ENCODE assay signal across 1 mouse cellular context in the genomic region with DNA sequence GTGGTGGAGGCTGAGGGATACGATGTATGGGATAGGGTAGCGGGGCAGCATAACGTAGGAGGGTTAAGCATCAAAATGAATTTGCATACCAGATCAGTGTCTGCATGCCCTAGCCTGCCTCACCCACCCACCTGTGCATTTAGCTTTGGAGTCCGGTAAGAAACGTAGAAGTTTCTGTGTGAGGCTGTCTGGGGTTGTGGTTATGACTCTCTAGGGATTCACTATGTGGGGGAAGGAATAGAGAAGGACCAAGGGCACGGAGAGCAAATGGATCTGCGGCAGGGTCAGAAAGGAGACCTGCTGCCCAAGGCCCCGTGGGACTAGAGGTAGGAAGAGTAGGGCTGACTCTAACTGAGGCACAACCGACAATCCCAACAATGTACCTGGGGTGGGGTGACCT.
TF ChIP-seq lines count a peak whose summit lies in the region.

No protein-coding gene starts in this region.

TF ChIP-seq in CH12.LX, 34 proteins besides CTCF, POLR2A, EP300 and RAD21 (continued from another document):
- TF ChIP-seq CHD1 (IDR thresholded peaks at IDR 0.05; ENCODE audit: low read depth, low read length) (peak; percentile 98), BHLHE40 (IDR thresholded peaks at IDR 0.05; ENCODE audit: low read depth, low read length) (peak; percentile 80), JUN (IDR thresholded peaks at IDR 0.05; ENCODE audit: insufficient read depth, low read depth, low read length) (peak; percentile 22; the same call in 1 of the 2 replicates), E2F4 (IDR thresholded peaks at IDR 0.05; ENCODE audit: insufficient replicate concordance, low read depth, low read length) (no peak), IRF4 (IDR thresholded peaks at IDR 0.05; ENCODE audit: low read depth, low read length) (peak; percentile 81; the same call in 1 of the 2 replicates), TCF12 (IDR thresholded peaks at IDR 0.05; ENCODE audit: low read depth, low read length) (peak; percentile 93), JUND (conservative IDR thresholded peaks at IDR 0.05; ENCODE audit: low read depth, low read length) (peak; percentile 38; the same call in 1 of the 2 replicates), USF2 (conservative IDR thresholded peaks at IDR 0.05; ENCODE audit: low read depth, low read length) (no peak), POLR2AphosphoS2 (IDR thresholded peaks at IDR 0.05; ENCODE audit: low read depth, low read length) (no peak), MEF2A (IDR thresholded peaks at IDR 0.05; ENCODE audit: borderline replicate concordance, low read depth, low read length) (peak; percentile 84), ZC3H11A (IDR thresholded peaks at IDR 0.05; ENCODE audit: low read depth, low read length) (no peak), MXI1 (IDR thresholded peaks at IDR 0.05; ENCODE audit: low read depth, low read length) (peak; percentile 46; the same call in 1 of the 2 replicates), MYC (IDR thresholded peaks at IDR 0.05; ENCODE audit: low read depth, low read length) (0 out of 2 replicates have a peak, but pooled peaks have one; percentile 66), ETS1 (conservative IDR thresholded peaks at IDR 0.05; ENCODE audit: low read depth, low read length) (peak; percentile 84), PAX5 (IDR thresholded peaks at IDR 0.05; ENCODE audit: low read length) (no peak), ZKSCAN1 (IDR thresholded peaks at IDR 0.05; ENCODE audit: borderline replicate concordance, low read depth, low read length) (no peak), MAX (IDR thresholded peaks at IDR 0.05; ENCODE audit: low read length) (peak; percentile 64), UBTF (IDR thresholded peaks at IDR 0.05; ENCODE audit: low read depth, low read length) (0 out of 2 replicates have a peak, but pooled peaks have one; percentile 62), KAT2A (IDR thresholded peaks at IDR 0.05; ENCODE audit: insufficient replicate concordance, low read length) (0 out of 2 replicates have a peak, but pooled peaks have one; percentile 58), SMC3 (IDR thresholded peaks at IDR 0.05; ENCODE audit: low read depth, low read length) (peak; percentile 22; the same call in 1 of the 2 replicates), ZNF384 (IDR thresholded peaks at IDR 0.05; ENCODE audit: low read depth, low read length) (peak; percentile 22; the same call in 1 of the 2 replicates), SIN3A (IDR thresholded peaks at IDR 0.05; ENCODE audit: low read length) (peak; percentile 87), MAFK (IDR thresholded peaks at IDR 0.05; ENCODE audit: insufficient replicate concordance, low read length) (peak; percentile 53; the same call in 1 of the 2 replicates), MAZ (IDR thresholded peaks at IDR 0.05; ENCODE audit: low read depth, low read length) (peak; percentile 85), ELF1 (IDR thresholded peaks at IDR 0.05; ENCODE audit: low read depth, low read length) (peak; percentile 42), RCOR1 (conservative IDR thresholded peaks at IDR 0.05; ENCODE audit: low read depth, low read length) (peak; percentile 75), GABPA (IDR thresholded peaks at IDR 0.05; ENCODE audit: insufficient replicate concordance, low read depth, low read length) (no peak)
